Mouse (Mus musculus) C2C12 (cell line): ENCODE measurements around the gene Pik3r5.

Source experiments
- CTCF ChIP-seq: IDR thresholded peaks from one replicate; pipeline ENCODE4 v1.5.1; 2011; ENCODE audit not compliant: control insufficient read depth, insufficient read depth, insufficient read length
- MAX ChIP-seq: IDR thresholded peaks from one replicate; pipeline ENCODE4 v1.6.1; 2011; ENCODE audit warnings: mild to moderate bottlenecking, control low read depth

DNA sequence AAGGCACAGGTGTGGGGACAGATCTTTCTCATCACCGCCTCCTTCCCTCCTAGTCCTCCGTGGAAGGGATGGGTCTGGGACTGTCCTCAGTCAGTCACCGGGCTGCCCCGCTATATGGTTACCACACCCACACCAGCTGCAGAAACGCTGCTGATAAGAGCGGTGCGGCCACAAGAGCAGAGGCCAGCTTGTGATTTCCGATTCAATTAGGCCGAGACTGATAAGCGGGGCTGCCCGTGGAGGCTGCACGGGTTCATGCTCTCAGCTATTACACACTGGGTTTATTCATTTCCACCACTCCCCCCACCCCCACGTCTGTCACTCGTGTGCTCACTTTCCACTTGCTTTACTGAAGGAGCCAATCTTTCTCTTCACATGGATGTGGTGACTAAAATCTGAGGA, 69.0 kb downstream of the Pik3r5 start:
- TF ChIP-seq CTCF, result no peak
- TF ChIP-seq MAX, result no peak
